Mouse (Mus musculus) heart, postnatal 0 days (tissue): ENCODE data around the gene Toe1. TPM values are rescaled to one million over a fixed set of nuclear protein-coding genes. Genes with fewer than 3 reads are reported as not detected.

Experiments used
- ATAC-seq: fragments of 200-750 bp; cut with Nextera tagmentation; 2 replicates; pipeline ENCODE4 v1.8.0; 2017; ENCODE audit warnings: low read depth, moderate number of reproducible peaks, moderate library complexity; ENCODE audit not compliant: insufficient read depth
- DNase-seq: peaks from one replicate; pipeline ENCODE4 v3.0.0-alpha.2; 2016; ENCODE audit warnings: low spot score
- H3K27ac ChIP-seq: fragments of 300-500 bp; sonication (generic); 2 replicates; pipeline ENCODE4 v1.5.1; 2014; ENCODE audit warnings: low read depth, mild to moderate bottlenecking
- H3K27me3 ChIP-seq: fragments of 300-500 bp; sonication (generic); 2 replicates; pipeline ENCODE4 v1.6.1; 2014; ENCODE audit warnings: low read length, mixed read lengths; ENCODE audit not compliant: control insufficient read depth, insufficient read depth
- H3K36me3 ChIP-seq: fragments of 300-500 bp; sonication (generic); replicated peaks from 2 replicates; pipeline ENCODE4 v1.6.1; 2014; ENCODE audit warnings: low read length, mixed read lengths; ENCODE audit not compliant: control insufficient read depth, insufficient read depth
- H3K4me1 ChIP-seq: fragments of 300-500 bp; sonication (generic); 2 replicates; pipeline ENCODE4 v1.6.1; 2014; ENCODE audit warnings: antibody characterized with exemption; ENCODE audit not compliant: control insufficient read depth, insufficient read depth
- H3K4me2 ChIP-seq: fragments of 300-500 bp; sonication (generic); 2 replicates; pipeline ENCODE4 v1.6.1; 2014; ENCODE audit warnings: low read depth, mild to moderate bottlenecking, low read length, moderate library complexity
- H3K4me3 ChIP-seq: fragments of 300-500 bp; sonication (generic); 2 replicates; pipeline ENCODE4 v1.5.1; 2014; ENCODE audit warnings: low read depth, low read length
- H3K9ac ChIP-seq: fragments of 300-500 bp; sonication (generic); replicated peaks from 2 replicates; pipeline ENCODE4 v1.6.1; 2014; ENCODE audit warnings: low read depth, low read length, mixed read lengths
- H3K9me3 ChIP-seq: fragments of 300-500 bp; sonication (generic); replicated peaks from 2 replicates; pipeline ENCODE4 v1.6.1; 2016; ENCODE audit warnings: low read length; ENCODE audit not compliant: control insufficient read depth
- CTCF ChIP-seq: IDR thresholded peaks from 2 replicates; pipeline ENCODE4 v1.5.1; 2016; ENCODE audit warnings: antibody characterized with exemption, control low read depth, low read depth
- EP300 ChIP-seq: IDR thresholded peaks from 2 replicates; pipeline ENCODE4 v1.6.1; 2016; ENCODE audit warnings: antibody characterized with exemption, low read depth
- WGBS: fragments of 180-500 bp; shearing (Covaris S2); extraction: QIAGEN DNeasy Blood & Tissue Kit; methylation state at CpG from one replicate; pipeline ENCODE4 v1.1.7; 2014; 5-methylcytosine and 5-hydroxymethylcytosine counted together
- polyA plus RNA-seq: library from polyadenylated mRNA; unstranded; fragments of >200 nt; fragmentation: Nextera tagmentation; extraction: Ambion mirVana; gene quantifications from 2 replicates; pipeline ENCODE4 v1.2.1, GENCODE M21; 2015
- total RNA-seq: library from RNA; depleted of rRNA; stranded (reverse); fragments of >200 nt; gene quantifications from 2 replicates; pipeline ENCODE4 v1.2.3, GENCODE M21; 2014; ENCODE audit warnings: low replicate concordance

The Toe1 gene
- total and polyA plus RNA-seq, 2 experiments from 2014 or later = 17.5 to 46.9 TPM

- WGBS = under 1% methylated on average over 29 of the region's 29 CpGs
- DNase-seq (peak; percentile 81), ATAC-seq (peak; percentile 80)
- H3K27me3 ChIP-seq = peaks cover 13% of the 10 kb centered on the region
- TF ChIP-seq CTCF (no peak), EP300 (no peak)
- peak overlapping the region; percentile 92 for H3K27ac ChIP-seq
- peak overlapping the region; percentile 62 for H3K4me2 ChIP-seq
- H3K4me1 ChIP-seq = peaks cover 14% of the 10 kb centered on the region; the same call in 1 of the 2 replicates
- H3K36me3 ChIP-seq = no peaks in the 10 kb centered on the region
- peak overlapping the region; percentile 61 for H3K9ac ChIP-seq
- H3K4me3 ChIP-seq = peak overlapping the region; percentile 62
- no peaks in the 10 kb centered on the region for H3K9me3 ChIP-seq
These were observed 17.1 kb upstream of the Toe1 start for GRCm38 (mm10) chr4:116824541-116825004.

GRCm38 (mm10) chr4:116821694-116822016, 14.2 kb upstream of the Toe1 start, which contains the start of gene Hpdl:
Gene Hpdl (minus strand): TSS chr4:116821707.
- H3K9me3 ChIP-seq = no peaks in the 10 kb centered on the region
- H3K27ac ChIP-seq = peak within 1 kb of the TSS; percentile 30; the same call in 1 of the 2 replicates
- H3K4me1 ChIP-seq = peaks cover 14% of the 10 kb centered on the region; the same call in 1 of the 2 replicates
- TF ChIP-seq CTCF (no peak), EP300 (no peak)
- no peak for ATAC-seq
- H3K36me3 ChIP-seq = peaks cover 14% of the 10 kb centered on the region; the same call in 1 of the 2 replicates
- H3K4me2 ChIP-seq = peak within 1 kb of the TSS; percentile 92
- H3K27me3 ChIP-seq = peaks cover 13% of the 10 kb centered on the region
- no peak for DNase-seq
- peak within 1 kb of the TSS; percentile 54 for H3K9ac ChIP-seq
- H3K4me3 ChIP-seq = peak within 1 kb of the TSS; percentile 59
- WGBS = 12% methylated on average over 9 of the region's 9 CpGs

GRCm38 (mm10) chr4:116820902-116821693, 13.7 kb upstream of the Toe1 start:
- Histone ChIP-seq H3K9ac (peak overlapping the region; percentile 54), H3K27ac (peak overlapping the region; percentile 30; the same call in 1 of the 2 replicates), H3K4me1 (peaks cover 14% of the 10 kb centered on the region; the same call in 1 of the 2 replicates), H3K4me3 (peak overlapping the region; percentile 59), H3K36me3 (peaks cover 20% of the 10 kb centered on the region; the same call in 1 of the 2 replicates), H3K9me3 (no peaks in the 10 kb centered on the region), H3K27me3 (peaks cover 13% of the 10 kb centered on the region), H3K4me2 (peak overlapping the region; percentile 92)
- under 1% methylated on average over 51 of the region's 51 CpGs for WGBS
- ATAC-seq (peak; percentile 79), DNase-seq (peak; percentile 79)
- TF ChIP-seq CTCF = peak; percentile 27
- TF ChIP-seq EP300 = no peak

GRCm38 (mm10) chr4:116819968-116820901, 12.8 kb upstream of the Toe1 start:
- Histone ChIP-seq H3K9ac (no peak overlapping the region), H3K4me1 (peaks cover 11% of the 10 kb centered on the region; the same call in 1 of the 2 replicates), H3K4me2 (peak overlapping the region; percentile 92), H3K36me3 (peaks cover 20% of the 10 kb centered on the region; the same call in 1 of the 2 replicates), H3K27me3 (peaks cover 13% of the 10 kb centered on the region), H3K27ac (no peak overlapping the region), H3K9me3 (no peaks in the 10 kb centered on the region), H3K4me3 (peak overlapping the region; percentile 59)
- TF ChIP-seq CTCF = no peak
- no peak for ATAC-seq
- DNase-seq = no peak
- 30% methylated on average over 32 of the region's 32 CpGs for WGBS

- 89% methylated on average over 6 of the region's 6 CpGs for whole genome bisulfite sequencing
- ATAC-seq = no peak
These were observed 10.0 kb upstream of the Toe1 start for GRCm38 (mm10) chr4:116817486-116817885.

More at GRCm38 (mm10) chr4:116817486-116817885, 10.0 kb upstream of the Toe1 start:
- Histone ChIP-seq H3K36me3 (peaks cover 20% of the 10 kb centered on the region; the same call in 1 of the 2 replicates), H3K4me1 (peaks cover 7% of the 10 kb centered on the region; the same call in 1 of the 2 replicates), H3K4me3 (no peak overlapping the region), H3K4me2 (no peak overlapping the region), H3K27ac (no peak overlapping the region), H3K9me3 (no peaks in the 10 kb centered on the region), H3K27me3 (peaks cover 13% of the 10 kb centered on the region), H3K9ac (no peak overlapping the region)
- TF ChIP-seq CTCF = no peak
- no peak for DNase-seq
